Mouse (Mus musculus) cerebellum, postnatal 14 days (tissue): ENCODE data around the gene Map3k15.

ENCODE experiments used
- DNase-seq, 2 experiments: peaks; one replicate each; pipeline ENCODE4 v3.0.0; 2021; ENCODE audit warnings: mixed read lengths in 2 of 2

Map3k15 gene

GRCm38 (mm10) chrX:159988002-159988960, at the start of gene Map3k15:
TSS of gene Map3k15 (plus strand) at chrX:159988433.
- DNase-seq, result peak; percentile 36 to 64

GRCm38 (mm10) chrX:159942569-159942968, 45.7 kb upstream of the Map3k15 start:
- no peak for DNase-seq

GRCm38 (mm10) chrX:159943586-159943985, 44.6 kb upstream of the Map3k15 start:
- no peak for DNase-seq

- DNase-seq, result peak in 1 of 2 experiments; percentile 47
Measured at GRCm38 (mm10) chrX:159953546-159954429, 34.4 kb upstream of the Map3k15 start.

- peak; percentile 87 to 88 for DNase-seq
Measured at GRCm38 (mm10) chrX:159954430-159954779, 33.8 kb upstream of the Map3k15 start.

GRCm38 (mm10) chrX:159955433-159955832, 32.8 kb upstream of the Map3k15 start:
- no peak for DNase-seq

GRCm38 (mm10) chrX:159961385-159961784, 26.8 kb upstream of the Map3k15 start:
- DNase-seq, result no peak

- DNase-seq, result peak; percentile 82 to 84
Measured at GRCm38 (mm10) chrX:159963273-159963672, 25.0 kb upstream of the Map3k15 start.

- DNase-seq, result peak; percentile 90
Measured at GRCm38 (mm10) chrX:159963925-159964324, 24.3 kb upstream of the Map3k15 start.

GRCm38 (mm10) chrX:159969025-159969424, 19.2 kb upstream of the Map3k15 start:
- DNase-seq, result no peak

- no peak for DNase-seq
Measured at GRCm38 (mm10) chrX:159971091-159971779, 17.0 kb upstream of the Map3k15 start.

GRCm38 (mm10) chrX:159973730-159974129, 14.5 kb upstream of the Map3k15 start:
- peak; percentile 70 for DNase-seq

- DNase-seq, result no peak
Measured at GRCm38 (mm10) chrX:159976243-159976642, 12.0 kb upstream of the Map3k15 start.

- no peak for DNase-seq
Measured at GRCm38 (mm10) chrX:159995808-159996207, 7.6 kb downstream of the Map3k15 start.

GRCm38 (mm10) chrX:160053306-160053705, 65.1 kb downstream of the Map3k15 start:
- no peak for DNase-seq

GRCm38 (mm10) chrX:160054643-160055042, 66.4 kb downstream of the Map3k15 start:
- no peak for DNase-seq

- no peak for DNase-seq
Measured at GRCm38 (mm10) chrX:160091973-160092372, 103.7 kb downstream of the Map3k15 start.

- no peak for DNase-seq
Measured at GRCm38 (mm10) chrX:160107817-160108216, 119.6 kb downstream of the Map3k15 start.

GRCm38 (mm10) chrX:160113777-160114176, 125.5 kb downstream of the Map3k15 start:
- DNase-seq, result no peak

GRCm38 (mm10) chrX:160116074-160116473, 127.8 kb downstream of the Map3k15 start:
- no peak for DNase-seq

- DNase-seq, result peak; percentile 74 to 82
Measured at GRCm38 (mm10) chrX:160116658-160117057, 128.4 kb downstream of the Map3k15 start.

- DNase-seq, result no peak
Measured at GRCm38 (mm10) chrX:160134136-160134843, 146.1 kb downstream of the Map3k15 start.
